Mouse (Mus musculus): ENCODE data around the gene Atl2. TPM values are rescaled to one million over a fixed set of nuclear protein-coding genes. Genes with fewer than 3 reads are reported as not detected.

The Atl2 gene
- polyA plus RNA-seq, 1 experiment from 2014 or later, result 19.3 TPM

DNA sequence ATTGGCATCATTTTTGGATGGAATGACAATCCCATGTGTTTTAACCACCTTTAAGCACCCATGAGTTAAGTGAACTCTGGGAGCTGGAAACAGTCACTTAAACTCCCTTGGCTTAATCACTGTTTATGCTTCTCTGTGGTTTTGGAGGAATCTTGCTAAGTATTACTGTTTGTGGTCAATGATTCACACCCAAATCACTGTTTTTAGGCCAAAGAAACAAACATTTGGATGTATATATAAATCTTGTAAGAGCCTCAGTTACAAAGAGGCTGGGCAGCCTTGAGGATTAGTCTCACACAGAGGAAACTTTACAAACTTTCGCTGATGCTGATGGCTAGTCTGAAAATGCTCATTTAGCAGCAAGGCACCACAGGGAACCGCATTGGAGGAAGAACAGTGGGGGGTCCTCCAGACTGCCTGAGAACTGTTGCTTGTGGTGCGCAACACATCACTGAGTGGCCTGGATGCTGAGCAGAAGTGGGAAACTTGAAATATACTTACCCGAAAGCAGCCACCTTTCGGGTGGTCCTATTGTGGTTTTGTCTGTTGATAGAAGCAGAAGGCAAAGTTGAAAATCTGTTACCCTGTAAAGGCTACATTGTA lies 36.9 kb upstream of the Atl2 start:
- no peak for TF ChIP-seq EP300 (IDR thresholded peaks at IDR 0.05)
- TF ChIP-seq CTCF (IDR thresholded peaks at IDR 0.05), result no peak
- H3K4me2 ChIP-seq (replicated peaks; ENCODE audit: low read depth, low read length), result no peak overlapping the region
- H3K27me3 ChIP-seq (replicated peaks; ENCODE audit: insufficient read depth, low read length), result no peaks in the 10 kb centered on the region
- H3K36me3 ChIP-seq (ENCODE audit: insufficient read depth, low read length), result no peaks in the 10 kb centered on the region
- no peaks in the 10 kb centered on the region for H3K9me3 ChIP-seq (ENCODE audit: low read length)
- 74% methylated on average over 5 of the region's 5 CpGs for WGBS
- ATAC-seq (no peak), DNase-seq (ENCODE audit: low spot score) (no peak)
- no peak overlapping the region for H3K9ac ChIP-seq (replicated peaks; ENCODE audit: low read depth)
- no peak overlapping the region for H3K4me3 ChIP-seq (ENCODE audit: low read depth, low read length)
- no peak overlapping the region for H3K27ac ChIP-seq (ENCODE audit: low read length)
- H3K4me1 ChIP-seq (ENCODE audit: insufficient read depth, low read depth, low read length), result no peaks in the 10 kb centered on the region

DNA sequence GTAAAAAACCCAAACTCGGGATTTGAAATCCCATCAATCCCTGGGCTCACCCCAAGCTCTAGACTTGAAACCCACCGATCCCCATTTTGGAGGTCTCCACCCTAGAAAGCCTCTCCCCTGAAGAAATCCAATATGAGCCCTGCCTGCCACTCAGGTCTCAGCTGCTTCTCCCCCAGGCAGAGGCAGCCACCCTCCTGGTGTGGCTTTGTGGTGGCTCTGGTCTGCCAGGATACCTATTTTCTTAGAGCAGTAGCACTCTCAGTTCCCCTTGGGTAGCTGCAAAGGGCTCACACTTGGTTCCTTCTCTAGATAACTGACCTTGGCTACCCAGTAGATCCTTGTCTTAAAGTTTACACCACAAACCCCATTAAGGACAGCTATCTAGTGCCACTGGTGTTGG lies 31.2 kb upstream of the Atl2 start:
- no peak for DNase-seq (ENCODE audit: low spot score)
- Histone ChIP-seq H3K36me3 (ENCODE audit: insufficient read depth, low read length) (no peaks in the 10 kb centered on the region), H3K27ac (ENCODE audit: low read length) (no peak overlapping the region), H3K9ac (replicated peaks; ENCODE audit: low read depth) (no peak overlapping the region), H3K9me3 (ENCODE audit: low read length) (no peaks in the 10 kb centered on the region), H3K27me3 (replicated peaks; ENCODE audit: insufficient read depth, low read length) (no peaks in the 10 kb centered on the region), H3K4me2 (replicated peaks; ENCODE audit: low read depth, low read length) (no peak overlapping the region), H3K4me3 (ENCODE audit: low read depth, low read length) (no peak overlapping the region), H3K4me1 (ENCODE audit: insufficient read depth, low read depth, low read length) (no peaks in the 10 kb centered on the region)
- no peak for TF ChIP-seq EP300 (IDR thresholded peaks at IDR 0.05)
- TF ChIP-seq CTCF (IDR thresholded peaks at IDR 0.05), result no peak
- ATAC-seq, result no peak
- 84% methylated on average over 2 of the region's 2 CpGs for WGBS

DNA sequence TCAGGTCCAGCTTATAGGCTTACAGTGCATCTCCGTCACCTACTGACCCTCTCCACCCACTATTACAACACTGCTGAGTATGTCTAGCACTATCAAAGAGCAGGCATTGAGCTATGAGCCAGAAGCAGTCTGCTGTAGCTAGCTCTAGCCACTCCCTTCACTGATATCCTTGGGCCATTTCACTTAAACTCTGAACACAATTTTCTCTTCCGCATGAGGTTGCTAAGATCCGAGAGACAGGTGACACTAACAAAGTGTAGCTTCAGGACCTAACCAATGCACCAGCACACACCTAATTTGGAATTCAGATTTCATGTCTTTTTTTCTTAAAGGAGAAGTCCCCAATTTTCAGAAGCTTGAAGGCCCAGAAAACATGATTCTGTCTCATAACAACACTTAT lies 30.6 kb upstream of the Atl2 start:
- Histone ChIP-seq H3K4me3 (ENCODE audit: low read depth, low read length) (no peak overlapping the region), H3K4me1 (ENCODE audit: insufficient read depth, low read depth, low read length) (no peaks in the 10 kb centered on the region), H3K9me3 (ENCODE audit: low read length) (no peaks in the 10 kb centered on the region), H3K9ac (replicated peaks; ENCODE audit: low read depth) (no peak overlapping the region), H3K36me3 (ENCODE audit: insufficient read depth, low read length) (no peaks in the 10 kb centered on the region), H3K27ac (ENCODE audit: low read length) (no peak overlapping the region), H3K4me2 (replicated peaks; ENCODE audit: low read depth, low read length) (no peak overlapping the region), H3K27me3 (replicated peaks; ENCODE audit: insufficient read depth, low read length) (no peaks in the 10 kb centered on the region)
- WGBS, result 75% methylated on average over 3 of the region's 3 CpGs
- ATAC-seq (no peak), DNase-seq (ENCODE audit: low spot score) (no peak)
- no peak for TF ChIP-seq EP300 (IDR thresholded peaks at IDR 0.05)
- TF ChIP-seq CTCF (IDR thresholded peaks at IDR 0.05), result no peak

DNA sequence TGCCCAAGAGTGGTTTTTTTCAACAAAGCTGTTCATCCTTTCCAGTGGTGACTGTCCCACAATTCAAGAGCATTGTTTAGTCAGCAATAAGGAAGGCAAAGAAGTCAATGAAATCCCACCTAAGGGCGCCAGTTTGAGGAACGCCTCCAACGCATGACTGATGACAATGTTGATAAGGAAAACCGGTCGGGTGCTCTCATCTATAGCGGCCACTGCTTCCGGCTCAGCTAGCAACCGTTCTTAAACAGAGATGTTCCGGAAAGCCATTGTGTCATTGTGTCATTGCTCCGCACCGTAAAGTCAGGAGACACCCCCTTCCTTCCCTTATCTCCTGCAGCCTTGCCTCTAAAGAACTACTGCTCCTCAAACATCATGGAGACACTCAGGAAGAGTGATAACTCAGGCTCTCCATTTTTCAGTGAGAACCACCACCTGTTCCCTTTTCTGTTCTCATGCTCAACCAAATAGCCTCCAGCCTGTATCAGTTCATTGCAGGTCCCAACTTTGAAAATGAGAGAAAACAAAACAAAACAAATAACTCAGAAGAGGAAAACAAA lies 30.0 kb upstream of the Atl2 start:
- TF ChIP-seq EP300 (IDR thresholded peaks at IDR 0.05), result no peak
- TF ChIP-seq CTCF (IDR thresholded peaks at IDR 0.05), result no peak
- WGBS, result 66% methylated on average over 11 of the region's 11 CpGs
- H3K9me3 ChIP-seq (ENCODE audit: low read length), result no peaks in the 10 kb centered on the region
- H3K4me3 ChIP-seq (ENCODE audit: low read depth, low read length), result no peak overlapping the region
- ATAC-seq, result peak; percentile 43
- DNase-seq (ENCODE audit: low spot score), result no peak
- H3K27me3 ChIP-seq (replicated peaks; ENCODE audit: insufficient read depth, low read length), result no peaks in the 10 kb centered on the region
- H3K27ac ChIP-seq (ENCODE audit: low read length), result no peak overlapping the region
- H3K4me2 ChIP-seq (replicated peaks; ENCODE audit: low read depth, low read length), result no peak overlapping the region
- no peak overlapping the region for H3K9ac ChIP-seq (replicated peaks; ENCODE audit: low read depth)
- H3K4me1 ChIP-seq (ENCODE audit: insufficient read depth, low read depth, low read length), result no peaks in the 10 kb centered on the region
- H3K36me3 ChIP-seq (ENCODE audit: insufficient read depth, low read length), result no peaks in the 10 kb centered on the region

DNA sequence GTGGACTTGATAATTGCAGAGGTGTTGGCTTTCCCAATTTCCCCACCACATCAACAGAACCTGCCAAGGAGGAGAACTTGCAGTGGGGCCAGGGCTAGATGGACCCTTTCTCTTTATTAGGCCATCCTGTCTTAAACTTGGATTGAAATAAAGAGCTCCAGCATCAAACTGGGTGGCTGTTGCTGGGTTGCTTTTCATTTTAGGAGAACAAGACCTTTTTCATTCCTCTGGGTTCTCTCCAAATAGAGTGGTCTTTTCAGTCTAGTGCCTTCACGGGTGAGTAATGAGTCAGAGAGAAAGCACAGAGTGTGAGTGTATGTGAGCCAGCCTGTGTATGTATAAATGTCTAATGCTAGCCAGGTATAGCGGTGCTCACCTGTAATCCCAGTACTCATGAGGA lies 24.4 kb upstream of the Atl2 start:
- H3K9me3 ChIP-seq (ENCODE audit: low read length), result no peaks in the 10 kb centered on the region
- no peak overlapping the region for H3K4me2 ChIP-seq (replicated peaks; ENCODE audit: low read depth, low read length)
- H3K27me3 ChIP-seq (replicated peaks; ENCODE audit: insufficient read depth, low read length), result no peaks in the 10 kb centered on the region
- peak overlapping the region; percentile 26; the same call in 1 of the 2 replicates for H3K27ac ChIP-seq (ENCODE audit: low read length)
- no peak overlapping the region for H3K4me3 ChIP-seq (ENCODE audit: low read depth, low read length)
- DNase-seq (ENCODE audit: low spot score) (peak; percentile 11), ATAC-seq (no peak)
- no peak overlapping the region for H3K9ac ChIP-seq (replicated peaks; ENCODE audit: low read depth)
- TF ChIP-seq EP300 (IDR thresholded peaks at IDR 0.05) (no peak), CTCF (IDR thresholded peaks at IDR 0.05) (no peak)
- WGBS, result 55% methylated on average over 2 of the region's 2 CpGs
- peaks cover 8% of the 10 kb centered on the region; the same call in 1 of the 2 replicates for H3K4me1 ChIP-seq (ENCODE audit: insufficient read depth, low read depth, low read length)
- H3K36me3 ChIP-seq (ENCODE audit: insufficient read depth, low read length), result no peaks in the 10 kb centered on the region

DNA sequence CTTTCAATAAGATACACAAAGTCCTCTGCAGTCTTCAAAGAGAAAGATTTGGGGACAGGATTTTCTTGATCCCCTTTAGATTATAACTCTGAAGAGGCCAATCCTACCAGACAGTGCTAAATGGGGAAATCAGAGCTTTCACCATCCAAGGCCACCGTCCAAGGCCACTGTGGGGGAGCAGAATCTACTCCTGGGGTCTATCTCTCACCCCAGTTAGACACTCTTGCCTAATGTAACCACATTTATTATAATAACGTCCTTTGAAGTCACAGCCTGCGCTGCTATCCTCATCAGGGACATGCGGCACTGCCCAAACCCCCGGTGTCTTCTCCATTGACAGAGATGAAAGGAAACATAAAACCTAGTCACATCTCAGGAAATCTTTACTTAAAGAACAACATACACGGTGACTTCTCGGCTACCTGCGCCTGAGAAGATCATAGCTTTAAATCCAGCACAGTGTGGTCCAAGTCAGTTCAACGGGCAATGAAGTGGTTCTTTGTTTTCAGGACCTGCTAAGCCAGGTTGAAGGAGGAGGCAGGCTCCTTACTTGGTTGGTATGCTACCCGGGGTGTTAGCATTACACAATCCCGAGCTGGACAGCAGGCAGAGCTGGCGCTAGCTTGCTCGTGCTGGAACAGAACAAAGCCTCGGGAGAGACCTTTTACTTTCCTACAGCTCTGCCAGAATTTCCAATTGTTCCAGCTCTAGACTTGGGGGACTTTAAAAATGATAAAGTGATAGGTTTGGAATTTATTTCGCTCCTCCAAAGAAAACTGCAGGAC lies 23.8 kb upstream of the Atl2 start:
- H3K9me3 ChIP-seq (ENCODE audit: low read length), result no peaks in the 10 kb centered on the region
- H3K36me3 ChIP-seq (ENCODE audit: insufficient read depth, low read length), result no peaks in the 10 kb centered on the region
- peak; percentile 95 for ATAC-seq
- H3K27me3 ChIP-seq (replicated peaks; ENCODE audit: insufficient read depth, low read length), result no peaks in the 10 kb centered on the region
- peaks cover 8% of the 10 kb centered on the region; the same call in 1 of the 2 replicates for H3K4me1 ChIP-seq (ENCODE audit: insufficient read depth, low read depth, low read length)
- H3K4me3 ChIP-seq (ENCODE audit: low read depth, low read length), result no peak overlapping the region
- peak; percentile 85 for DNase-seq (ENCODE audit: low spot score)
- WGBS, result 47% methylated on average over 15 of the region's 15 CpGs
- H3K27ac ChIP-seq (ENCODE audit: low read length), result peak overlapping the region; percentile 26; the same call in 1 of the 2 replicates
- H3K4me2 ChIP-seq (replicated peaks; ENCODE audit: low read depth, low read length), result no peak overlapping the region
- TF ChIP-seq CTCF (IDR thresholded peaks at IDR 0.05), result no peak
- 0 out of 2 replicates have a peak, but pooled peaks have one; percentile 12 for TF ChIP-seq EP300 (IDR thresholded peaks at IDR 0.05)
- H3K9ac ChIP-seq (replicated peaks; ENCODE audit: low read depth), result no peak overlapping the region
